Mouse (Mus musculus) embryonic facial prominence, embryonic 10.5 days (tissue): ENCODE measurements around the gene Gm9857. TPM values are rescaled to one million over a fixed set of nuclear protein-coding genes. Genes with fewer than 3 reads are reported as not detected.

Source experiments
- DNase-seq: peaks from one replicate; pipeline ENCODE4 v3.0.0-alpha.2; 2017; ENCODE audit warnings: low spot score
- H3K27ac ChIP-seq: fragments of 300-500 bp; sonication (generic); replicated peaks from 2 replicates; pipeline ENCODE4 v1.5.1; 2016; ENCODE audit warnings: mild to moderate bottlenecking
- H3K27me3 ChIP-seq: fragments of 300-500 bp; sonication (generic); replicated peaks from 2 replicates; pipeline ENCODE4 v1.6.1; 2016; ENCODE audit warnings: low read depth, mild to moderate bottlenecking; ENCODE audit not compliant: poor library complexity, severe bottlenecking
- H3K36me3 ChIP-seq: fragments of 300-500 bp; sonication (generic); replicated peaks from 2 replicates; pipeline ENCODE4 v1.6.1; 2016; ENCODE audit warnings: mild to moderate bottlenecking, moderate library complexity
- H3K4me1 ChIP-seq: fragments of 300-500 bp; sonication (generic); 2 replicates; pipeline ENCODE4 v1.6.1; 2016
- H3K4me3 ChIP-seq: fragments of 300-500 bp; sonication (generic); 2 replicates; pipeline ENCODE4 v1.5.1; 2016; ENCODE audit warnings: mild to moderate bottlenecking, moderate library complexity
- H3K9me3 ChIP-seq: fragments of 300-500 bp; sonication (generic); 2 replicates; pipeline ENCODE4 v1.6.1; 2016; ENCODE audit warnings: mild to moderate bottlenecking
- WGBS: fragments of 180-500 bp; shearing (Covaris S2); methylation state at CpG from one replicate; pipeline ENCODE4 v1.1.7; 2016; 5-methylcytosine and 5-hydroxymethylcytosine counted together
- polyA plus RNA-seq: library from polyadenylated mRNA; unstranded; fragments of >200 nt; fragmentation: Nextera tagmentation; extraction: Ambion mirVana; gene quantifications from 2 replicates; pipeline ENCODE4 v1.2.1, GENCODE M21; 2016

The Gm9857 gene
- polyA plus RNA-seq, 1 experiment from 2014 or later = not detected

- DNase-seq = no peak
- no peaks in the 10 kb centered on the region for H3K27me3 ChIP-seq
- no peak overlapping the region for H3K27ac ChIP-seq
- no peak overlapping the region for H3K4me3 ChIP-seq
- H3K9me3 ChIP-seq = no peaks in the 10 kb centered on the region
- 93% methylated on average over 1 of the region's 1 CpGs for WGBS
- H3K36me3 ChIP-seq = no peaks in the 10 kb centered on the region
- H3K4me1 ChIP-seq = no peaks in the 10 kb centered on the region
Observed at GRCm38 (mm10) chr3:108892080-108892479, 48.2 kb downstream of the Gm9857 start.

Other genes starting within 250 kb of the Gm9857 start
- 76.0 and 80.2 TPM in 2 replicates for gene Gpsm2, start 218.1 kb downstream of the Gm9857 start, polyA plus RNA-seq
- 0.06 TPM in 1 of 2 replicates, not detected in the other for gene Aknad1, start 200.8 kb downstream of the Gm9857 start, polyA plus RNA-seq
- gene Stxbp3, start 99.9 kb downstream of the Gm9857 start, polyA plus RNA-seq = 22.4 and 23.1 TPM in 2 replicates
- 0.34 TPM in 1 of 2 replicates, not detected in the other for gene Fndc7, start 50.4 kb downstream of the Gm9857 start, polyA plus RNA-seq
- 77.1 and 80.7 TPM in 2 replicates for gene Prpf38b, start 28.7 kb downstream of the Gm9857 start, polyA plus RNA-seq
- 0.45 and 0.74 TPM in 2 replicates for gene Henmt1, start 572 bp downstream of the Gm9857 start, polyA plus RNA-seq
- 4.6 and 5.7 TPM in 2 replicates for gene Fam102b, start 87.2 kb upstream of the Gm9857 start, polyA plus RNA-seq
- gene Slc25a54, start 140.0 kb upstream of the Gm9857 start, polyA plus RNA-seq = not detected in 2 replicates
- 31.3 and 35.6 TPM in 2 replicates for gene Slc25a24, start 182.7 kb upstream of the Gm9857 start, polyA plus RNA-seq